Mouse (Mus musculus): ENCODE measurements at regions not wholly inside any gene's neighbourhood (a gene's known extent, or its start where the extent isn't known, plus 50 kb on each side); places are given as distances from the start of the nearest gene placed in this dataset.

- no peak for TF ChIP-seq EP300 (IDR thresholded peaks at IDR 0.05; ENCODE audit: insufficient read depth, low read depth, low read length)
- no peak for TF ChIP-seq CTCF (IDR thresholded peaks at IDR 0.05; ENCODE audit: low read depth, low read length)
- TF ChIP-seq POLR2A (IDR thresholded peaks at IDR 0.05; ENCODE audit: insufficient read depth, low read length), result no peak
- H3K4me1 ChIP-seq (ENCODE audit: control insufficient read depth, insufficient read depth, low read length), result no peaks in the 10 kb centered on the region
- H3K36me3 ChIP-seq (ENCODE audit: control insufficient read depth, insufficient read depth, low read length, poor library complexity, severe bottlenecking), result no peaks in the 10 kb centered on the region
- H3K27ac ChIP-seq (ENCODE audit: insufficient read depth, low read length), result no peak overlapping the region
- H3K27me3 ChIP-seq (ENCODE audit: control insufficient read depth, insufficient read depth, low read length, poor library complexity, severe bottlenecking), result no peaks in the 10 kb centered on the region
- peaks cover 12% of the 10 kb centered on the region for H3K9me3 ChIP-seq (replicated peaks; ENCODE audit: control insufficient read depth, insufficient read depth, low read length, poor library complexity, severe bottlenecking)
- H3K4me3 ChIP-seq (ENCODE audit: low read depth, low read length), result no peak overlapping the region
- H3K9ac ChIP-seq (ENCODE audit: low read depth, poor library complexity, severe bottlenecking), result no peak overlapping the region
Measured at GRCm38 (mm10) chr16:50081511-50081910, 281.2 kb downstream of the Cd47 start.

GRCm38 (mm10) chr16:50092318-50092717 is 292.0 kb downstream of the Cd47 start:
- Histone ChIP-seq H3K27ac (ENCODE audit: insufficient read depth, low read length) (no peak overlapping the region), H3K4me1 (ENCODE audit: control insufficient read depth, insufficient read depth, low read length) (no peaks in the 10 kb centered on the region), H3K9me3 (replicated peaks; ENCODE audit: control insufficient read depth, insufficient read depth, low read length, poor library complexity, severe bottlenecking) (peaks cover 6% of the 10 kb centered on the region), H3K9ac (ENCODE audit: low read depth, poor library complexity, severe bottlenecking) (no peak overlapping the region), H3K36me3 (ENCODE audit: control insufficient read depth, insufficient read depth, low read length, poor library complexity, severe bottlenecking) (no peaks in the 10 kb centered on the region), H3K4me3 (ENCODE audit: low read depth, low read length) (no peak overlapping the region), H3K27me3 (ENCODE audit: control insufficient read depth, insufficient read depth, low read length, poor library complexity, severe bottlenecking) (no peaks in the 10 kb centered on the region)
- TF ChIP-seq EP300 (IDR thresholded peaks at IDR 0.05; ENCODE audit: insufficient read depth, low read depth, low read length), result no peak
- TF ChIP-seq POLR2A (IDR thresholded peaks at IDR 0.05; ENCODE audit: insufficient read depth, low read length), result no peak

DNA sequence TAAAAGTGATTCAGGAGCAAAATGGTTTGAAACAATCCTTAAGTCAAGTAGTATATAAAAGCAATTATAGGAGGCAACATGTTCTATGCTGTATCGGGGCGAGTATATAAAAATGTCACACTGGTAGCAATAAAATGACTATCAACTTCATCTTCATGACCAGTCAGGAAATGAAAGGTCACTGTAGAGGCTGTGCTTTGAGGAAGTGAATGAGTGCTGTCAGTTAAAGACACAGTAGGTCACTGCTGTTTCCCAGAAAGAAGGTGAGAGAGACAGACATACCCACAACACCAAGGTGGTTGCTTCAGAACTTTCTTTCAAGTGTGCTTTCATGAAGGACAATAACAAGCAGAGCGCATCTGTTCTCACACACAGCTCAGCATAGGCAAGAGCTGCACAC is 292.4 kb downstream of the Cd47 start:
- H3K27me3 ChIP-seq (ENCODE audit: control insufficient read depth, insufficient read depth, low read length, poor library complexity, severe bottlenecking), result no peaks in the 10 kb centered on the region
- peaks cover 6% of the 10 kb centered on the region for H3K9me3 ChIP-seq (replicated peaks; ENCODE audit: control insufficient read depth, insufficient read depth, low read length, poor library complexity, severe bottlenecking)
- no peak overlapping the region for H3K9ac ChIP-seq (ENCODE audit: low read depth, poor library complexity, severe bottlenecking)
- H3K27ac ChIP-seq (ENCODE audit: insufficient read depth, low read length), result no peak overlapping the region
- H3K4me1 ChIP-seq (ENCODE audit: control insufficient read depth, insufficient read depth, low read length), result no peaks in the 10 kb centered on the region
- no peak overlapping the region for H3K4me3 ChIP-seq (ENCODE audit: low read depth, low read length)
- no peak for TF ChIP-seq POLR2A (IDR thresholded peaks at IDR 0.05; ENCODE audit: insufficient read depth, low read length)
- TF ChIP-seq EP300 (IDR thresholded peaks at IDR 0.05; ENCODE audit: insufficient read depth, low read depth, low read length), result no peak
- no peak for TF ChIP-seq CTCF (IDR thresholded peaks at IDR 0.05; ENCODE audit: low read depth, low read length)
- no peaks in the 10 kb centered on the region for H3K36me3 ChIP-seq (ENCODE audit: control insufficient read depth, insufficient read depth, low read length, poor library complexity, severe bottlenecking)

DNA sequence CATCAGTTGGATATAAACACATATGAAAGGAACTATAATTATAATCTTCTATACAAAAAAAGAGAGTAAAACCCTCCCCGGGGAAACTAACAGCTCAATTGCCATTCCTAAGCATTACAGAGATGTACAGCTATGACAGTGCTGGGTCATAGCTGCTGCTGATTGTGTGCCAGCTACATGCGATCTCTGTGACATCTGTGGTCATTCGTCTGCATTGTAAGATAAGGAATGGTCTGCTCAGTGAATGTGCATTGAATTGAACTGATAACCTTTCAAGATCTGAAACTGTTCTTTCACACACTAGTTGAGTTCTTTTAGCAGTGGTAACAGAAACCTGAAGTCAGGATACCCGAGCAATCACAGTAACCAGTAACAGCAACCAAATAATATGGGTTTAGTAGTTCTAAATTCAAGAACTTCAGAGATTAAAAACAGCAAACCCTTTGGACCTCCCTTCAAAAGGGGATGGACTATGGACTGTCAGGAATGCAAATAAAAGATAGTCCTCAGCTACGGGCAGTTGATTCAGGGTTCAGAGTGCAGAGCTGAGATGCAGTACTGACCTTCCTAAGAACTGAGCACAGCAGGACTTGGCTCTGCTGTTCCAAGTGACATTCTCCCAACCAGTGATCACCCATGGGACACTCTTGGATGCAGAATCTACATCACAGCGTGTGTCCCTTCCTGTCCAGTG is 295.7 kb downstream of the Cd47 start:
- Histone ChIP-seq H3K9me3 (replicated peaks; ENCODE audit: control insufficient read depth, insufficient read depth, low read length, poor library complexity, severe bottlenecking) (no peaks in the 10 kb centered on the region), H3K36me3 (ENCODE audit: control insufficient read depth, insufficient read depth, low read length, poor library complexity, severe bottlenecking) (no peaks in the 10 kb centered on the region), H3K9ac (ENCODE audit: low read depth, poor library complexity, severe bottlenecking) (no peak overlapping the region), H3K27ac (ENCODE audit: insufficient read depth, low read length) (no peak overlapping the region), H3K4me3 (ENCODE audit: low read depth, low read length) (no peak overlapping the region), H3K4me1 (ENCODE audit: control insufficient read depth, insufficient read depth, low read length) (no peaks in the 10 kb centered on the region), H3K27me3 (ENCODE audit: control insufficient read depth, insufficient read depth, low read length, poor library complexity, severe bottlenecking) (no peaks in the 10 kb centered on the region)
- no peak for TF ChIP-seq POLR2A (IDR thresholded peaks at IDR 0.05; ENCODE audit: insufficient read depth, low read length)
- no peak for TF ChIP-seq CTCF (IDR thresholded peaks at IDR 0.05; ENCODE audit: low read depth, low read length)
- TF ChIP-seq EP300 (IDR thresholded peaks at IDR 0.05; ENCODE audit: insufficient read depth, low read depth, low read length), result no peak

DNA sequence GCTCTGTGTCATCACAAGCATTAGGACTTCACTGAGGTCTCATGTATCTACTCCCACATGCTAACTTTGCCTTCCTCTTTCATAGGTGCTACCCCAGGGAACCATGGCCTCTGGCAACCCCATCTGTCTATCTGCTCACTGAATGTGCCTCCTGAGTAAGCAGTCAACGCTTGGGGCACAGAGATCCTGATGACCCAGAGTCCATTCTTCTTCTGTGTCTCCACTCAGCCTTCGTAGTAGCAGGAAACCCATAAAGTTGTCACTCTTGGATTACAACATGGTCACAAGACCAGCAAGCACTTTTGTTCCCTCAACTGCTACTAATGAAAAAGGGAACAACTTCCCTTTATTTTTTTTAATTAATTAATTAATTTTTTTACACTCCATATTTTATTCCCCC is 296.2 kb downstream of the Cd47 start:
- Histone ChIP-seq H3K9me3 (replicated peaks; ENCODE audit: control insufficient read depth, insufficient read depth, low read length, poor library complexity, severe bottlenecking) (no peaks in the 10 kb centered on the region), H3K4me3 (ENCODE audit: low read depth, low read length) (no peak overlapping the region), H3K9ac (ENCODE audit: low read depth, poor library complexity, severe bottlenecking) (no peak overlapping the region), H3K36me3 (ENCODE audit: control insufficient read depth, insufficient read depth, low read length, poor library complexity, severe bottlenecking) (no peaks in the 10 kb centered on the region), H3K27me3 (ENCODE audit: control insufficient read depth, insufficient read depth, low read length, poor library complexity, severe bottlenecking) (no peaks in the 10 kb centered on the region), H3K27ac (ENCODE audit: insufficient read depth, low read length) (no peak overlapping the region), H3K4me1 (ENCODE audit: control insufficient read depth, insufficient read depth, low read length) (no peaks in the 10 kb centered on the region)
- TF ChIP-seq EP300 (IDR thresholded peaks at IDR 0.05; ENCODE audit: insufficient read depth, low read depth, low read length) (no peak), POLR2A (IDR thresholded peaks at IDR 0.05; ENCODE audit: insufficient read depth, low read length) (no peak), CTCF (IDR thresholded peaks at IDR 0.05; ENCODE audit: low read depth, low read length) (no peak)

DNA sequence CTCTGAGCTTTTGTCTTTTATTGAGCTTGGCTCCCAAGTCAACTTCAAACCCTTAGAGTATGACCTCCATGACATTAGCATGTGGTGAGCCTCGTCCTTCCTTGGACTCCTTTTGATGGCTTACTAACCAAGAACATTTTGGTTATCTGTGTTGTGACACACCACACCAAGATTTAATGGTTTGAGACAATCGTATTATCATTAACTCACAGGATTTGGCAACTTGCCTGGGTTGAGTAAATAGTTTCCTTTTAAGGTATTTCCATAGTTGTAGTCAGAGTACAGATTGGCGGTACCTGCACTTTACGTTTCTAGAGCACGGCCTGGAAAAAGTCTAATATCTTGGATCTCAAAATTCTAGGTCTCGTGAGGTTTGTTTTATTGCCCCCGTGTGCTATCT is 303.0 kb downstream of the Cd47 start:
- H3K27me3 ChIP-seq (ENCODE audit: control insufficient read depth, insufficient read depth, low read length, poor library complexity, severe bottlenecking), result peaks cover 1% of the 10 kb centered on the region; the same call in 1 of the 2 replicates

More for the DNA sequence above, 303.0 kb downstream of the Cd47 start:
- Histone ChIP-seq H3K4me1 (ENCODE audit: control insufficient read depth, insufficient read depth, low read length) (no peaks in the 10 kb centered on the region), H3K4me3 (ENCODE audit: low read depth, low read length) (no peak overlapping the region), H3K9me3 (replicated peaks; ENCODE audit: control insufficient read depth, insufficient read depth, low read length, poor library complexity, severe bottlenecking) (no peaks in the 10 kb centered on the region), H3K36me3 (ENCODE audit: control insufficient read depth, insufficient read depth, low read length, poor library complexity, severe bottlenecking) (no peaks in the 10 kb centered on the region), H3K9ac (ENCODE audit: low read depth, poor library complexity, severe bottlenecking) (no peak overlapping the region), H3K27ac (ENCODE audit: insufficient read depth, low read length) (no peak overlapping the region)
- TF ChIP-seq EP300 (IDR thresholded peaks at IDR 0.05; ENCODE audit: insufficient read depth, low read depth, low read length) (no peak), CTCF (IDR thresholded peaks at IDR 0.05; ENCODE audit: low read depth, low read length) (no peak), POLR2A (IDR thresholded peaks at IDR 0.05; ENCODE audit: insufficient read depth, low read length) (no peak)

Data from ES-Bruce4 (cell line).